Mouse (Mus musculus) 416B (cell line): Measurements from ENCODE around the gene Csf2.

Experiments used
- DNase-seq: peaks from one replicate; pipeline ENCODE4 v3.0.0; 2011; ENCODE audit warnings: low read depth

Csf2 gene

DNA sequence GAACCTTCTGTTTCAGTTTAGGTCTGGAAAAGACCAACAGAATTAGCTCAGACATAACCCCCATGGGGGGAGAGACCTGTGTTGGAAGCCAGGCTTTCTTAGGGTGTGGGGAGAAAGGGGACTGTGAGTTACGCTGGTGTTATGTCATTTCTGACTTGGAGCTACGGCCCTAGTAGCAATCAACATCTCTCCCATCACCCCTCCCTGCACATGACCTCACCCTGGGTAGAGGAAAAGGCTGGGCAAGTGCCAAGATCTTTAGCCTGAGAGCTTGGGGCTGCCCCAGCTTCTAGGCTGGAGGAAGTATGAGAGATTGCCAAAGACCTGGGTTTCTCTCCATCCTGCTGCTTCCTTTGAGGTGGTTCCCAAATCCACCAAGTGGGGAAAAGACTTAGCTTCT lies 12.5 kb downstream of the Csf2 start:
- peak; percentile 32 for DNase-seq

DNA sequence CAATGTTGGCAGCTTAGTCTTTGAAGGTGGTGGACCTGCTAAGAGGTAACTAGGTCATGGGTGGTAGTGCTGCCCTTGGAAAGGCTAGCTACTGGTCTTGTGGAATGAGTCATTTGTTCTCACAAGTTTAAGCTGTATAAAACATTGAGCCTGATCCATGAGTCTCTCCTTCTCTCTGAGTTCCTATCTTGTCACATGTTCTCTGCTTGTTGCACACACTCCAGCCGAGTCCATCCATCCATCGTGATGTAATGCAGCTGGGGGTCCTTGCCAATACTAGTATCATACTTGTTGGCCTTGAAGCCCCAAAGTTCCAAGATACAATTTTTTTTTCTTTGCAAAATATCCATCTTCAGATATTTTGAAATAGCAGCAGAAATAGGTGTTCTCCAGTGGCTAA lies 22.0 kb downstream of the Csf2 start:
- DNase-seq, result no peak

DNA sequence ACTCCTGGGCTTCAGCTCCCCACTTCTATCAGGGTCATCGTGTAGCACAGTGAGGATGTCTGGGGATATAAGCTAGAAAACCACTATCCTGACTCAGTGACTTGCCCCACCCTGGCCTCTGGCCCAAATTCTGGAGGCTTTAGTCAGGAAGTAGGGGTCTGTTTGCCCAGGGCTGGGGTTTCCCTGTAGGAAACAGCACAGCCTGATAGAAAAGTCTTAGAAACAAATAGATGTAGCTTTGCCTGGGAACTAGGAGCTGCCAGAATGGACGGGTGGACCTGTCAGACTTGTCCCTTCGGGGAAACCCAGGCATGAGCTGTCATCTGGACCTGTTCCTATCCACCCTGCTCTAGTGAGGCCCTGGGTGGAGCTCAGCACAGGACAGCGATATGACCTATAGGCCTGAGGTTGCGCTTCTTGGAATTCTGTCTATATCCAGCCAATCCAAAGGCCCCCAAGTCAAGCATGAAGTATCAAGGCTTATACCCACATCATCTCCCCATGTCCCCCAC lies 24.9 kb downstream of the Csf2 start:
- DNase-seq, result no peak

DNA sequence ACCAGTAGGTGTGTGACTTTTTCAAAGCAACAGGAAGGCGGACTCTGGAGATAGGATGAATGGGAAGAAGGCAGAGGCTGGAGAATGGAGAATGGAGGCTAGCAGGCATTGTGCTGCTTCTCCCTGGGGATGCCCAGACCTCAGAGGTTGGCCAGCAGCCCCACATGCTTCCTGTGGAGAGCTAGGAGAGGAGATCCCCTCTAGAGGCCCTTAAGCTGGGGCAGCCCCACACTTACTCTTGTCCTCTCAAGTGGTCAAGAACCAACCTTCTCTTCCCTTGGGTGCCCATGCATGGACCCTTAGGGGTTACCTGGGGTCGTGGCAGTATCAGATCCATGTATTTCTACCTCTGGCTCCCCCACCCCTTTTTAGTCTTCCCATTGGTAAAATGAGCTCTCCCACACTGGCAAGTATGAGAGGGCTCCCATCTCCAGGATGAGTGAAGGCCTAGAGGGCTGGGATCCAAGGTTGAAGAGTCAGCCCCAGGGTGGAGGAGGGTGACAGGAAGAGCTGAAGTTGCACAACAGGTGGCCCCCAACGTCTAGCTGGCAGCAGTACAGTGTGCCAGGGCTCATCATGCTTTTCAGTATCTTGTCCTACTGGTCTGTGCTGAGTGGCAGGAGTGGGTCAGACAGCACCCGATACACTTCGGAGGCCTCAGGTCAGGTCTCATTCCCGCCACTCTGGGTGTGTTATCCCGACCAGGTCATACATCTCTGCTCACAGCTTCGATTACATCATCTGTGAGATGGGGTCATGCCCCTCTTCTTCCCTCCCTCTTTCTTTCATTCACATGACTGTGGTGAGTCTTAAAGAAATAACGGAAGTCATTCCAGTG lies 25.6 kb downstream of the Csf2 start:
- DNase-seq, result no peak

DNA sequence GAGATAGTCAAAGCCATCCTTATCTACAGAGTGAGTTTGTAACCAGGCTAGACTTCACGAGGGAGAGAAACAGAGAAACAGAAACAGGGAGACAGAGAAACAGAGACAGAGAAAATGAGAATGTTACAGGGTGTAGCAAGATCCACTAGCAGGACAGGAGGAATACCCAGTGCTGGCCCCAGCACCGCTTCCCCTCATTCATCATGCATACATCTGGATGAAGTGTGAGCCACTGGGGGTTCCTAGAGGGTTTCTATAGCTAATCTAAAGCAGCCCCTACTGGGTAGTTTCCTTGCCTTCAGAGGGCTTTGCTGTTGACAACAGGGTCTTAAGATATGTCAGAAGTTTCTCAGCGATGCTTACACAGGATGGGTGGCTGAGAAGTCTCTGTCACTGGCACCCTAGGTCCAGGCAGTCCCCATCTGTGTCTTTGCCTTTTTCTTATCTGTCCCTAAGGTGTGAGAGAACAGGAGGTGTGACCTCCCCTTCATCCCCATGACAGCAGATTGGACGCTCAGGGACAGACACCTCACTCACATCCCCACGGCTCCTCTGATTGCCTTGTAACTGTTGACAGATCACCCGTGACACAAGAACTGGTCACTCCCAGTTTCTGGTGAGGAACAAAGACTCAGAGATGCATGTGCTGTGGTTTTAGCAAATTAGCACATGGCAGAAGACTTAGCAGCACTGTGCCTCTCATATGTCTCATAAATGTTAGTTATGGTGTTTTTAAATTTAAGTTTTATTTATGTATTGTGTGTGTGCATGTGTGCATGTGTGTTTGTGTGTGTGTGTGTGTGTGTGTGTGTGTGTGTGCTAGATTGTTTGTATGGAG lies 29.3 kb downstream of the Csf2 start:
- DNase-seq, result no peak

DNA sequence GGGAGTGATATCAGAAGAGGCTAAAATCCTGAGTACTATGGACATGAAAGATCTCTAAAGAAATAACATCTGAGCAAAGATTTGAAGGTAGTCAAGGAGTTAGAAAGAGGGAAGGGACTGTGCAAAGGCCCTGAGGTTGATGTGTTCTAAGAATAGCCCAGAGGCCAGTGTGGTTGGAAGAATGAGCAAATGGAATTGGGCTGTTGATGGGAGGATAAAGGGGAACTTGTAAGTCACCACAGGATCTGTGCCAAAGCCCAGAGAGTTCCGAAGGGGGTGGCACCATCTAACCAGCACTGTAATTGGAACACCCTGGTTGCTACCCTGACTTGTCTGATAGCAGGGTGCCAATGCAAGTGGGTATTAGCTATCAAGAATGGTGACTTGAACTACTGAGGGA lies 30.3 kb downstream of the Csf2 start:
- peak; percentile 18 for DNase-seq

DNA sequence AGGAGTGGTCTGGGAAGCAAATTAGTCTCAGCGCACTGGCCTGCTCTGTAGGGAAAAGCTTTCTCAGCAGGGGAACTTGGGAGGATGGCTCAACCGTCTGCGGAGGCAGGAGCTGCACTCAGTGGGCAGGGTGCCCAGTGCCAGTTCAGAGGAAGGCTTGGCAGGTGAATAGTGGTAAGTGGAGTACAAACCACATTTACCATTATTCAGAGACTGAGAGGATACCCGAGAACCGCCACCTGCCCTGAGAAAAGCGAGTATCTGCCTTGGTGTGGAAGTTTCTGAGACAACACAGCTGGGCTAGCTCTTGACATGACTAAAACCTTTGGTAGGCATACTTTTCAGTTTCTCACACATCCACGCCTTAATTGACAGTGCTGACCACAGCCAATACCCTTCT lies 32.1 kb downstream of the Csf2 start:
- no peak for DNase-seq

DNA sequence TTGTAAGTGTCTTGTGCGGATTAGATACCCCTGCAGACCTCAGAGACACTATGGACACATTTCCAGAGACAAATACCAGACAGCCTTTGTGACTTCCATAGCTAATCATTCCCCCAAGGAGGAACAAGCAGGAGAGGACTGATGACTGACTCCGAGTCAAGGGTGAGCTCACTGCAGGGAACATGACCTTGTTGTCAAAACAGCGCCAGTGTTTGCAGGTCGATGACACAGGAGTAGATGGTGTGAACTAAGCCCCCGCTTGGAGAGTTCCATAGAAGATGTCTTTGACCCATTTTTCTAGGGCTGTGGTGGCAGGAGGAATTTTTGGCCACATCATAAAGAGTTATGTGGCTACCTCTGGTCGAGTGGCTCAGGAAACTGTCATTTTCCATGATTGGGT lies 33.4 kb downstream of the Csf2 start:
- DNase-seq, result no peak

DNA sequence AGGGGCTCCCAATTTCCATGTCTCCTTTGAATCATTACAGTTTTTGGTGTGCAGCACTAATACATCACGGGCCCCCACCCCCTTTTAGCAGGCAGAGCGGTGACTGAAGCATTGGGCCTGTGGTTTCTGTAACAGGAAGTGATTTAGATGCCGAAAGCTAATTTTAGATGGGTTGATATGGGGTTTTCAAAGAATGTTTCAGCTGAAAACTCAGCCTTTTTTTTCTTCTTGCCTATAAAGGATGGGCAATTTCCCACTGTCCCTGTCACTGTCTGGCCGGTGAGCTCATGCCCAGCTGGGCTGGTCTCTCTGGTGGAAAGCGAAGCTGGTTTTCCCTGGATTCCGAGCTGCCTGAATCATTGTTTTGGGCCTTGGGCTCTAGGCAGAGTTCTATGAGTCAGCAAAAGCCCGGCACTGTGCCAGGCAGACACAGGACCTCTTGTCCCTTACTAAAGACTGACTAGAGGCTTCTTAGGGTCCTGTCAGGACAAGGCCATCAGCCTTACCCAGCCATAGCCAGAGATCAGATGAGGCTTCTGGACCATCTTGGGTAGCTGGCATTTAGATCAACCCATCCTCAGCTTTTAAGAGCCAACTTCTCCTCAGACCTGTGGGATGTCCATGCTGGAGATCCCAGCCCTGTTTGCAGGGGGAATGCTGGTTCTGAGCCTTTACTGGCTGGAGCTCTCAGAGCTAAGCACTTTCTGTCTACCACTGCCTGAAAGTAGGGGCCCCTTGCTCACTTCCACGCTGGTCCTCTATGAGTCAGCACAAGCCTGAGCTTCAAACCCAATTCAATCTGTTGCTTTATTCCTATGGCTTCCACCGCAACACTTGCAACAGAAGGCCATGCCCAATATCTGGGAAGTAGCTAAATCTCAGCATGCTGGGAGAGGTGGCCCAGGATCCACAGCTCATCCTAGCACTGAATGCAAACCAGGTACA lies 34.7 kb downstream of the Csf2 start:
- DNase-seq, result peak; percentile 90

DNA sequence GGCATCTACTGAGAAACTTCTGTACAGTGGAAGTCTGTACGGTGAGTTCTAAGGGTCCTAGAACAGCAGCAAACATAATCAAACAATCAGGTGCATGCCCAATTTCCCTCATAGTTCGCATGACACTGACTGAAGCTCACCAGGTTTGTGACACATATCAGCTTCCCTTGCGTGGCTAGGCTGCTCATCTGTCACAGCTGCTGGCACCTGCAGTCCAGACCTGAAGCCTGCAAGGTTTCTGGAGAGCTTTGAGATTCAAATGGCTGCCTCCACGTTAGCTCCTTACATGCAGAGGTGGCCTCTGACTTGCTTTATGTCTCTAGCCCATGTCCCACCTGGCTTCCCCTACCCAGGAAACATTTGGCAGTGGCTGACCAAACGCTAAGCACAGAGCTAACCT lies 35.8 kb downstream of the Csf2 start:
- no peak for DNase-seq

DNA sequence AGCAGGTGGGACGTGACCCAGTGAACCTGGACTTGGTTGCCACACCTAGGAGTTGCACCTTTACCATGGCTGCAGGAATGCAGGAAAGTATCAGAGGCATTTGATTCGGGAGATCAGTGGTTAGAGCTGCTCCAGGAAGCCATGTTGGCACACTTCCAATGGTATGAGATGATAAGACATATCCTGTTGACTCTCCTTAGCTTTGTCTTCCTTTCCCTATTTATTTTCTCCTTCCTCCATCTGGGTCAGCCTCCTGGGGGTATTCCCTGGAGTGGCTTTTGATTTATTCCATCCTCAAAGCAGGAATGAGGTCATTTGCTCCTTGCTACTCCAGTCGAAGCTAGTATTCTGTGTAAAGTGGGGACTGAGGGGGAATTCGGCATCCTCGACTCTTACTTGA lies 42.5 kb downstream of the Csf2 start:
- no peak for DNase-seq

DNA sequence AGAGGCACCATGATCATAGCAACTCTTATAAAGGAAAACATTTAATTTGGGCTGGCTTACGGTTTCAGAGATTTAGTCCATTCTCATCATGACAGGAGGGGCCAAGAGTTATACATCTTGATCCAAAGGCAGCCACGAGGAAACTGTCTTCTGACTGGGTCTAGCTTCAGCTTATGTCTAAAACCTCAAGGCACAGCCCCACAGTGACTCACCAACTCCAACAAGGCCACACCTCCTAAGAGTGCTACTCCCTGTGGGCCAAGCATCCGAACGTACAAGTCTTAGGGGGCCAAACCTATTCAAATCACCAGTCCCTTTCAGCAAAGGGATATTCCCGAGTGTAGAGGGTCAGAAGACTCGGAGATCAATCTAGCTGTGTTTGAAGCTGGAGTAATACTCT lies 44.1 kb downstream of the Csf2 start:
- peak; percentile 24 for DNase-seq

DNA sequence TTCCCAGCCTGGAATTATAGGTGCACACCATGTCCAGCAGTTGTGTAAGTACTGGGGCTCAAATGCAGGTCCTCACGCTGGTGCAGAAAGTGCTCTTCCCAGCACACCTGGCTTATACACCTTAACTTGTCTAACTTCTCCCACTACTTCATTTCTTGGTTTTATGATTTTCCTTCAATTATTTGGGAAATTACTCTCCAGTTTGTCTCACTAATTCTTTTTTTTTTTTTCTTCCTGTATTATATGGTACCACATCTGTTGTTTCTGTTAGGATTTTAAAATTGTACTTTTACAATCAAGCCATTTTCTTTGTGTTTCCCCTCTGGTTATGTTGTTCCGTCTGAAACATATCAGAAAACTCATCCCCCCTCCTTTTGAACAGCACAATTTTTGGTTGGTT lies 44.7 kb downstream of the Csf2 start:
- no peak for DNase-seq

DNA sequence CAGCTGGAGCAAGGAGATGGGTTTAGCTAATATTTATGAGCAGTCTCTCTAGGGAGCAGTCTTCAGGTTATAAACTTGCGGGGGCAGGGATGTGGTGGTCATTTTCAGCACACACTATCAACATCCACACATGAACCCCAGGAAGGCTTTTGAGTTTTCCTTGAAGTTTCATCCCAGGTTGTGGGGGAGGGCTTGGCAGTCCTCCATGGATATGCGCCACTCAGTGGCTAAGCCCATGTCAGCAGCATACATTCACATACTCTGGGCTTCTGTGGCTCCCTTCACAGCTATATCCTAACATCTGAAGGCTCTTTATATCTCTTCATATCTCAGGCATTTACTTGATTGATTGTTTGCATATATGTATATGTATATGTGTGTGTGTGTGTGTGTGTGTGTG lies 46.3 kb downstream of the Csf2 start:
- DNase-seq, result no peak

DNA sequence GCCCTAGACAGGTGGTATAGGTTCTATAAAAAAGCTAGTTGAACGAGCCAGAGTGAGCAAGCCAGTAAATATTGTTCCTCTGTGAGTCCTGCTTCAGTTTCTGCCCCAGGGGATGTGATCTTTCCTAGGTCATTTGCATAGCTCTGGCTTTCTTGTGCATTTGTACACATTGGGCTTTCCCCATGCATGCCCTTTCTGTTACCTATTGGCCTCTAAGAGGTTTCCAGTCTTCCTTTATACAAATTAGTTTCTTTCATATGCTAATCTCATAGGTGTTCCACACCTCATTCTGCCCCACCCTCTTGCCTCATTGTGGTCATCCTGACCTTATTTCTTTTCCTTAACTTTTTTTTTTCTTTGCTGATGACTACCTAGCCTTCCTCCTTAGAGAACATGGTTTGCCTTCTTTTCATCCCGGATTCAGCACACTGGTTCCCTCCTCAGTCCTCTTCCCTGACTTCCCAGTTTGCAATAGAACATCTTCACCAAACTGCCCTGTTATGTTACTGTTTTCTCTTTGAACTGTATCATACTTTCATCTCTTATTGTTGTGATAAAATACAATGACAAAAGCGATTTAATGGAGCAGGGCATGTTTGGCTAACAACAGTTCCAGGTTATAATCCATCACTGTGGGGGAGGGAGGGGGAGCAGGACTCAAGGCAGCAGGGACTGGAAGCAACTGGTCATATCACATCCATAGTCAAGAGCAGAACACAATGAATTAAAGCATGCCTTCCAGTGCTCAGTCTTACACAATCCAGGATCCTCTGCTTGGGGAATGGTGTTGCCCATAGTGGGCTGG lies 47.4 kb downstream of the Csf2 start:
- DNase-seq, result no peak

DNA sequence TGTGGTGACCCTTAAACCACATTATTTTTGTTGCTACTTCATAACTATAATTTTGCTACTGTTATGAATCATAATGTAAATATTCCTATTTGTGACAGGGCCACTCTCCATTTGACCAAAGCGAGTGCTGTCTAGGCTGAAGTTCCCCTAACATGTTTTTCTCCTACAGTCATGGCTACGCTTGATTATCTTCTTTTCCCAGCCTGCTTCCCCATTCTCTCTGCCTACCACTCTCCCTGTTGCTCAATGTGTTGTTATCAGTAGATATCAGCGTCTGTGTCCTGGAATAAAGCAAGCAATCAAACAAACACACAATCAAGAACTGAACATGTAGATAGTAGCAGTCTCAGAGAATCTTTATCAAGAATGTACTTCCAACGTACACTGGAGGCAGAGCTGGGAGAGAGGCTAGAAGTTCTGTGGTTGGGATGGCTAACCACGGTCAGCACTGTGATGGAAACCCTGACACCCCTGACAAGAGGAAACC lies 48.1 kb downstream of the Csf2 start:
- peak; percentile 67 for DNase-seq
